Mouse (Mus musculus) ES-E14 (cell line): ENCODE results near the gene Cacna1i. TPM values are rescaled to one million over a fixed set of nuclear protein-coding genes. Genes with fewer than 3 reads are reported as not detected.

Experiments
- DNase-seq: peaks from one replicate; pipeline ENCODE4 v3.0.0-alpha.2; 2013; ENCODE audit warnings: low read depth, low spot score
- H3K27ac ChIP-seq: 2 replicates; pipeline ENCODE4 v1.5.1; 2012; ENCODE audit warnings: low read depth, mild to moderate bottlenecking, low read length, moderate library complexity, mixed read lengths; ENCODE audit not compliant: poor library complexity, insufficient read depth, severe bottlenecking
- H3K36me3 ChIP-seq: 2 replicates; pipeline ENCODE4 v1.6.1; 2012; ENCODE audit warnings: mild to moderate bottlenecking, low read length, moderate library complexity, mixed read lengths; ENCODE audit not compliant: control insufficient read depth, poor library complexity, insufficient read depth, severe bottlenecking
- H3K4me1 ChIP-seq, 2 experiments: fragments of 150-350 bp in 1 of 2; sonication (generic) in 1 of 2; 2 replicates each; pipeline ENCODE4 v1.6.1; 2012; ENCODE audit warnings: low read length in 2 of 2, mild to moderate bottlenecking in 1 of 2, mixed read lengths in 1 of 2; ENCODE audit not compliant: control insufficient read depth in 2 of 2, insufficient read depth in 2 of 2, poor library complexity in 1 of 2
- H3K4me3 ChIP-seq, 2 experiments: fragments of 150-350 bp in 1 of 2; sonication (generic) in 1 of 2; 2 replicates each; pipeline ENCODE4 v1.5.1; 2012; ENCODE audit warnings: low read length in 2 of 2, low read depth in 1 of 2, mild to moderate bottlenecking in 1 of 2, mixed read lengths in 1 of 2; ENCODE audit not compliant: insufficient read depth in 1 of 2, poor library complexity in 1 of 2, severe bottlenecking in 1 of 2
- H3K9ac ChIP-seq: 2 replicates; pipeline ENCODE4 v1.6.1; 2012; ENCODE audit warnings: low read depth, mild to moderate bottlenecking, low read length, mixed read lengths; ENCODE audit not compliant: poor library complexity, insufficient read depth, severe bottlenecking
- H3K9me3 ChIP-seq: fragments of 150-350 bp; sonication (generic); 2 replicates; pipeline ENCODE4 v1.6.1; 2012; ENCODE audit warnings: low read depth, mild to moderate bottlenecking, low read length; ENCODE audit not compliant: control insufficient read depth, insufficient read depth
- CHD2 ChIP-seq: IDR thresholded peaks from 2 replicates; pipeline ENCODE4 v1.6.1; 2014; ENCODE audit warnings: mild to moderate bottlenecking, low read depth, low read length, inconsistent platforms
- HCFC1 ChIP-seq: IDR thresholded peaks from 2 replicates; pipeline ENCODE4 v1.6.1; 2012; ENCODE audit warnings: low read length, inconsistent platforms, borderline replicate concordance; ENCODE audit not compliant: insufficient read depth
- MAFK ChIP-seq: IDR thresholded peaks from 2 replicates; pipeline ENCODE4 v1.6.1; 2014; ENCODE audit warnings: mild to moderate bottlenecking, low read depth, low read length, inconsistent platforms; ENCODE audit not compliant: insufficient read depth
- ZC3H11A ChIP-seq: IDR thresholded peaks from 2 replicates; pipeline ENCODE4 v1.6.1; 2012; ENCODE audit warnings: low read depth, mild to moderate bottlenecking, inconsistent platforms, low read length, borderline replicate concordance
- ZNF384 ChIP-seq: IDR thresholded peaks from 2 replicates; pipeline ENCODE4 v1.6.1; 2012; ENCODE audit warnings: low read depth, low read length, inconsistent platforms
- in situ Hi-C, 2 experiments: fragments of 600-800 bp; cut with MboI; formaldehyde crosslinking; loops; one replicate each; pipeline ENCODE4 v1.15.1; 2025; ENCODE audit warnings: low sequenced_read_pairs in 2 of 2, inconsistent platforms in 1 of 2; ENCODE audit not compliant: unreplicated experiment in 2 of 2
- total RNA-seq: library from RNA; depleted of rRNA; stranded (reverse); fragments of 300-350 nt; gene quantifications from 2 replicates; pipeline ENCODE4 v1.2.3, GENCODE M21; 2012

The Cacna1i gene
- total RNA-seq, 1 experiment, result 1.7 TPM

GRCm38 (mm10) chr15:80304188-80304587 lies 17.1 kb downstream of the Cacna1i start:
- Histone ChIP-seq H3K4me1 (no peaks in the 10 kb centered on the region), H3K27ac (no peak overlapping the region), H3K4me3 (no peak overlapping the region), H3K9ac (no peak overlapping the region), H3K36me3 (no peaks in the 10 kb centered on the region), H3K9me3 (no peaks in the 10 kb centered on the region)
- in situ Hi-C loops, result no loop called here
- TF ChIP-seq MAFK, result no peak
- no peak for TF ChIP-seq ZNF384
- no peak for TF ChIP-seq HCFC1
- TF ChIP-seq ZC3H11A, result no peak
- TF ChIP-seq CHD2, result no peak
- no peak for DNase-seq

- no peak for TF ChIP-seq MAFK
- TF ChIP-seq ZNF384, result no peak
- TF ChIP-seq CHD2, result no peak
- TF ChIP-seq ZC3H11A, result no peak
- no peak for TF ChIP-seq HCFC1
- no peak overlapping the region for H3K9ac ChIP-seq
- H3K9me3 ChIP-seq, result no peaks in the 10 kb centered on the region
- in situ Hi-C loops, result no loop called here
- DNase-seq, result no peak
- no peaks in the 10 kb centered on the region for H3K4me1 ChIP-seq
- H3K36me3 ChIP-seq, result no peaks in the 10 kb centered on the region
- no peak overlapping the region for H3K4me3 ChIP-seq
- H3K27ac ChIP-seq, result no peak overlapping the region
Measured at GRCm38 (mm10) chr15:80306146-80306545, 19.1 kb downstream of the Cacna1i start.

- Histone ChIP-seq H3K9me3 (no peaks in the 10 kb centered on the region), H3K4me3 (no peak overlapping the region), H3K9ac (no peak overlapping the region), H3K27ac (no peak overlapping the region), H3K4me1 (peaks cover 2 to 3% of the 10 kb centered on the region in 2 experiments; a peak in 2 of 4 replicates), H3K36me3 (no peaks in the 10 kb centered on the region)
- no peak for DNase-seq
- TF ChIP-seq CHD2 (no peak), HCFC1 (no peak), ZC3H11A (no peak)
- in situ Hi-C loops, result no loop called here
Measured at GRCm38 (mm10) chr15:80314731-80315130, 27.7 kb downstream of the Cacna1i start.

- H3K4me3 ChIP-seq, result no peak overlapping the region
- H3K4me1 ChIP-seq, result peaks cover 2 to 3% of the 10 kb centered on the region in 2 experiments; a peak in 1 of 4 replicates
- no peak for DNase-seq
- no peaks in the 10 kb centered on the region for H3K36me3 ChIP-seq
- no peak for TF ChIP-seq CHD2
- no peak for TF ChIP-seq ZNF384
- no peak for TF ChIP-seq ZC3H11A
- no peak for TF ChIP-seq HCFC1
- no peak for TF ChIP-seq MAFK
- no peaks in the 10 kb centered on the region for H3K9me3 ChIP-seq
- H3K27ac ChIP-seq, result no peak overlapping the region
- no peak overlapping the region for H3K9ac ChIP-seq
- in situ Hi-C loops, result no loop called here
Measured at GRCm38 (mm10) chr15:80316966-80317634, 30.1 kb downstream of the Cacna1i start.
